Mouse (Mus musculus): ENCODE data around the gene Akirin1. TPM values are rescaled to one million over a fixed set of nuclear protein-coding genes. Genes with fewer than 3 reads are reported as not detected.

Gene Akirin1
- polyA plus RNA-seq, 1 experiment, result 15.8 TPM

DNA sequence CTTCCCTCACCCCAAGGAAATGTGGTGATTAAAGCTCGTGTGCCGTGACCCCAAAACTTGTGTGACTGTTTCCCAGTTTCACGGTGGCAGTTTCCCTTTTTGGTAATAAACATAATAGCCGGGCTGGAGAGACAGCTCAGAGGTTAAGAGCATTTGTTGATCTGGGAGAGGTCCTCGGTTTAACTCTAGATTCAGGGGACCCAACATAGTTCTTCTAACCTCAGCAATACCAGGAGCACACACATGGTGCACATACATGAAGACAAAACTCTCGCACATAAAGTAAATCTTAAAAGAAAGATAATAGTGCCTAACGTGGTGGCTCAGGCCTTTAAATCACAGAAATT lies 31.7 kb downstream of the Akirin1 start:
- Histone ChIP-seq H3K27ac (ENCODE audit: insufficient read depth, low read depth, low read length) (peak overlapping the region; percentile 80), H3K36me3 (ENCODE audit: control insufficient read depth, insufficient read depth, low read length) (peaks cover 2% of the 10 kb centered on the region; the same call in 1 of the 2 replicates), H3K4me1 (ENCODE audit: control insufficient read depth, insufficient read depth, low read length) (no peaks in the 10 kb centered on the region; the same call in 1 of the 2 replicates), H3K27me3 (replicated peaks; ENCODE audit: control insufficient read depth, insufficient read depth, low read length) (no peaks in the 10 kb centered on the region), H3K4me3 (ENCODE audit: insufficient read depth, low read depth, low read length) (peak overlapping the region; percentile 83)
- TF ChIP-seq CTCF (conservative IDR thresholded peaks at IDR 0.05; ENCODE audit: insufficient read depth, insufficient read length, low read depth, low read length), result no peak
- no peak for TF ChIP-seq POLR2A (IDR thresholded peaks at IDR 0.05; ENCODE audit: low read depth, low read length)
- WGBS, result 11% methylated on average over 7 of the region's 7 CpGs
- no peak for DNase-seq

DNA sequence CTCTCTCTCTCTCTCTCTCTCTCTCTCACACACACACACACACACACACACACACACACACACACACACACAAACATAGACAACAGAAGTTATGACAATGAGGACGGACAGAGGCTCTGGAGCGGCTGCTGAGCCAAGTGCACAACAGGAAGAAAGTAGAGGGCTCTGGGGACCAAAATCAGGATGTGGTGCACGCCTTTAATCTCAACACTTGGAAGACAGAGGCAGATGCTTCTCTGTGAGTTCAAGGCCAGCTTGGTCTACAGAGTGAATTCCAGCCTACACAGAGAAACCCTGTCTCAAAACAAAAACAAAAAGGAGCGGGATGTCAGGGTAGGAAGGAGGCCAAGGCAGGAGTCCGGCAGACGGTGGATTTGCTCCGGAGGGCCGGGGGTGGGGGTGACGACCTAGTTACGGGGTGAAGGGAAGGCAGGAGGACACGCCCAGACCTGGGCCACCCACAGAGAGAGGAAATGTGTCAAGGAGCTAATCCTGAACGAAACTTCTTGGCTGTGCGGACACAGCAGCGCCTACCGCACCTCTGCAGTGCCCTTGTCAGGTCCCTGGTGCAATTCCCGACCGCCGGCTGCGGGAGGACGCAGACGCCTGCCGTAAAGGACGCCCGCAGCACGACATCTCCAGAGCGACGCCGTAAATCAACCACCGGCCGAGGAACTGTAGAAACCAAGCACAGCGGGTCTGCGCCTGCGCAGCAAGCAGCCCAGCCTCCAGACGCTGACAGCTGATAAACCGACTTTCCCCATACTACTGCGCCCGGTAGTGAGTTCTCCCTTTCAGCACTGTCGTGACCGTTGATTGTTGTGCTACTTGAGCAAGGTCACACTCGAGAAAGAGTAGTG lies 32.3 kb downstream of the Akirin1 start, which contains the start of gene Ndufs5:
TSS of gene Ndufs5 (minus strand) at position 629 of the 860 bp plus-strand sequence.
- peak within 1 kb of the TSS; percentile 87 for H3K27ac ChIP-seq (ENCODE audit: insufficient read depth, low read depth, low read length)
- TF ChIP-seq CTCF (conservative IDR thresholded peaks at IDR 0.05; ENCODE audit: insufficient read depth, insufficient read length, low read depth, low read length) (no peak), POLR2A (IDR thresholded peaks at IDR 0.05; ENCODE audit: low read depth, low read length) (peak; percentile 85)
- H3K4me3 ChIP-seq (ENCODE audit: insufficient read depth, low read depth, low read length), result peak within 1 kb of the TSS; percentile 83
- no peaks in the 10 kb centered on the region; the same call in 1 of the 2 replicates for H3K4me1 ChIP-seq (ENCODE audit: control insufficient read depth, insufficient read depth, low read length)
- peak; percentile 98 for DNase-seq
- under 1% methylated on average over 40 of the region's 40 CpGs for WGBS
- H3K36me3 ChIP-seq (ENCODE audit: control insufficient read depth, insufficient read depth, low read length), result peaks cover 2% of the 10 kb centered on the region; the same call in 1 of the 2 replicates
- no peaks in the 10 kb centered on the region for H3K27me3 ChIP-seq (replicated peaks; ENCODE audit: control insufficient read depth, insufficient read depth, low read length)

DNA sequence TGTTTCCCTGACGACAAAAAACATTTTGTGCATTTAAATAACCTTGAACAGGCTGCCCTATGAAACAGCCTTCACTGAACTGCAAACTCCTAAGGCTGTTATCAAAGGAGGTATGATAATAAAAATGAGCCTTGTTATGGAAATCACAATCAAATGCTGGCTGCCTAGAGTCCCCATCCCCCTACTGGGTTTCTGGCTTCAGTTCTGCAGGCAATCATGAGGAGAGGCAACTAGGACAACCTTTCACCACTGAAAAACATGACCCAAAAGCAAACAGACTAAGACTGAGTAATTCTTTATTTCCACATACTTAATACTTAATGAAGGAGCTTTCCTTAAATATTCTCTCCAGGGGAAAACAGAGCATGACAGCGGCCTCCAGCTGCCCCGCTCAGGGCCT lies 37.7 kb downstream of the Akirin1 start:
- 95% methylated on average over 3 of the region's 3 CpGs for WGBS
- no peak for TF ChIP-seq POLR2A (IDR thresholded peaks at IDR 0.05; ENCODE audit: low read depth, low read length)
- no peak for TF ChIP-seq CTCF (conservative IDR thresholded peaks at IDR 0.05; ENCODE audit: insufficient read depth, insufficient read length, low read depth, low read length)

DNA sequence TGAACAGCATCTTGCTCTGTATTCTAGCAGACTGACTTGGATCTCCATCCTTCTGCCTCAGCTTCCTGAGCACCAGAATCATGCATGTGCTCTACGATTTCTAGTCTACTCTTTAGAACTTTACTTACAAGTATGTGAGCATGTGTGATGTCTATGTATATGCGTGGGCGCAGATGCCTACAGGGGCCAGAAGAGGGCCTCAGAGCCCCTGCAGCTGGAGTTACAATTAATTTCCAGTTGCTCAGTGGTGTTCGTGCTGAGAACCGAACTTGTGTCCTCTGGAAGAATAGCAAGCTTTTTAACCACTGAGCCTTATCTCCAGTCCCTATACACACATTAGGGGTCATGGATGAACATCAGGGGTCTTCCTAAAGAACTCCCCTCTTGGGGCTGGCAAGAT lies 42.8 kb downstream of the Akirin1 start:
- no peak for DNase-seq
- 96% methylated on average over 5 of the region's 5 CpGs for WGBS
- TF ChIP-seq CTCF (conservative IDR thresholded peaks at IDR 0.05; ENCODE audit: insufficient read depth, insufficient read length, low read depth, low read length) (no peak), POLR2A (IDR thresholded peaks at IDR 0.05; ENCODE audit: low read depth, low read length) (no peak)
- H3K4me1 ChIP-seq (ENCODE audit: control insufficient read depth, insufficient read depth, low read length), result no peaks in the 10 kb centered on the region
- no peaks in the 10 kb centered on the region; the same call in 1 of the 2 replicates for H3K36me3 ChIP-seq (ENCODE audit: control insufficient read depth, insufficient read depth, low read length)
- H3K27me3 ChIP-seq (replicated peaks; ENCODE audit: control insufficient read depth, insufficient read depth, low read length), result no peaks in the 10 kb centered on the region
- no peak overlapping the region for H3K4me3 ChIP-seq (ENCODE audit: insufficient read depth, low read depth, low read length)
- no peak overlapping the region for H3K27ac ChIP-seq (ENCODE audit: insufficient read depth, low read depth, low read length)

More for the DNA sequence above, 37.7 kb downstream of the Akirin1 start:
- Histone ChIP-seq H3K4me1 (ENCODE audit: control insufficient read depth, insufficient read depth, low read length) (no peaks in the 10 kb centered on the region; the same call in 1 of the 2 replicates), H3K4me3 (ENCODE audit: insufficient read depth, low read depth, low read length) (no peak overlapping the region), H3K27ac (ENCODE audit: insufficient read depth, low read depth, low read length) (no peak overlapping the region), H3K36me3 (ENCODE audit: control insufficient read depth, insufficient read depth, low read length) (peaks cover 2% of the 10 kb centered on the region; the same call in 1 of the 2 replicates), H3K27me3 (replicated peaks; ENCODE audit: control insufficient read depth, insufficient read depth, low read length) (no peaks in the 10 kb centered on the region)
- DNase-seq, result no peak

DNA sequence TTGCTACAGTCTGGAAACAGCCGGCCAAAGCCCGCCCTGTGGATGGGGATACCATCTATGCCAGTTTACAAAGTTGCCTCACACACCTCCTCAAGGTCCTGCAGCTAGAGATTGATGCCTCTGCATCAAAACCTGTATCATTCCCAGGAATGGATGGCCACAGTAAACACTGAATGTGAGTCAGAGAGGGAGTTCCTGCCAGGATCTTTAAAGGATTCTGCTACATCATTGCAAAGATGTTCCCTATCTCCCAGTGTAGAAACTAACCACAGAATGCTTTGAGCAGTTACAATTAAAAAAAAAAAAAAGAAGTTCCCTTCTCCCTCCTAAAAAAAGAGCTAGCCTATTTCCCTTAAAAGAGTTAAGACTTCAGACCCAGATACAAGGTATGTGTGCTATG lies 44.8 kb downstream of the Akirin1 start:
- TF ChIP-seq CTCF (conservative IDR thresholded peaks at IDR 0.05; ENCODE audit: insufficient read depth, insufficient read length, low read depth, low read length), result no peak
- TF ChIP-seq POLR2A (IDR thresholded peaks at IDR 0.05; ENCODE audit: low read depth, low read length), result no peak
- H3K27me3 ChIP-seq (replicated peaks; ENCODE audit: control insufficient read depth, insufficient read depth, low read length), result no peaks in the 10 kb centered on the region
- no peak overlapping the region for H3K27ac ChIP-seq (ENCODE audit: insufficient read depth, low read depth, low read length)
- WGBS, result 88% methylated on average over 2 of the region's 2 CpGs
- no peak overlapping the region for H3K4me3 ChIP-seq (ENCODE audit: insufficient read depth, low read depth, low read length)
- no peaks in the 10 kb centered on the region for H3K4me1 ChIP-seq (ENCODE audit: control insufficient read depth, insufficient read depth, low read length)
- no peaks in the 10 kb centered on the region for H3K36me3 ChIP-seq (ENCODE audit: control insufficient read depth, insufficient read depth, low read length)
- DNase-seq, result no peak

DNA sequence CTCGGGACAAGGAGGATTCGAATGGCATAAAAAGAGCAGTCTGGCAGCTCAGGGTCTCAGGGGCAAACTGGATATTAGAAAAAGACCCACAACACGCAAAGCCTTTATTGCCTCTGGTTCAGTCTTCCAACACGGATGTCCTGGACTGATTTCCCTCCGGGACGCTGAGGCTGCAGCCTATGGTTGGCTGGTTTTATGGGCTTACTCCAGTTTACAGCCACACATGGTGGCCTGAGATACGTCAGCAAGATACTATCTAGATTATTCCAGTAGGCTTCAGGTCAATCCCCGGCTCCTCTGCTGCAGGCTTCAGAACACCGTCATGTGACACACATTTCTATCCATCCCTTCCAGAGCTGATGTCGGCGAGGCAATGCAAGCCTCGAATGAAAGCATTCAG lies 56.8 kb downstream of the Akirin1 start:
- H3K4me1 ChIP-seq (ENCODE audit: control insufficient read depth, insufficient read depth, low read length), result no peaks in the 10 kb centered on the region; the same call in 1 of the 2 replicates

DNA sequence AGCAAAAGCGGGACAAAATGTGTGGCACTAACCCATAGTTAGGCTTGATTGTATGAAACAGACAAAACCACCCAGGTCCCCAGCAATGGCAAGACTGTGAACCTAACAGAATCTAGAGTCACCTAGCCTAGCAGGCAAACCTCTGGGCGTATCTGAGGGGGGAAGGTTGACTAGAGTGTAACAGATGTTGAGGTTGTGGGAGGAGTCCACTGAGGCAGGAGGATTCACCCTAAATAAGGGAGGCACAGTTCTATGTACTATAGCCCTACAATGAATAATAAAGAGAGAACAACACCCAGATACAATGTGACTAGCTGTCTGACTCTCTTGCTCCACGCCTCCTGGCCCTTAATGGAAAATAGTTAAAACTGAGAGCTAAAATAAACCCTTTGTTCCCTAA lies 58.1 kb downstream of the Akirin1 start:
- no peak for TF ChIP-seq CTCF (conservative IDR thresholded peaks at IDR 0.05; ENCODE audit: insufficient read depth, insufficient read length, low read depth, low read length)
- no peak for TF ChIP-seq POLR2A (IDR thresholded peaks at IDR 0.05; ENCODE audit: low read depth, low read length)
- no peak for DNase-seq
- Histone ChIP-seq H3K36me3 (ENCODE audit: control insufficient read depth, insufficient read depth, low read length) (no peaks in the 10 kb centered on the region), H3K27me3 (replicated peaks; ENCODE audit: control insufficient read depth, insufficient read depth, low read length) (no peaks in the 10 kb centered on the region), H3K4me1 (ENCODE audit: control insufficient read depth, insufficient read depth, low read length) (no peaks in the 10 kb centered on the region; the same call in 1 of the 2 replicates), H3K27ac (ENCODE audit: insufficient read depth, low read depth, low read length) (no peak overlapping the region), H3K4me3 (ENCODE audit: insufficient read depth, low read depth, low read length) (no peak overlapping the region)
- WGBS, result 87% methylated on average over 3 of the region's 3 CpGs

More for the DNA sequence above, 56.8 kb downstream of the Akirin1 start:
- WGBS, result 54% methylated on average over 12 of the region's 12 CpGs
- no peaks in the 10 kb centered on the region for H3K36me3 ChIP-seq (ENCODE audit: control insufficient read depth, insufficient read depth, low read length)
- no peak for DNase-seq
- no peaks in the 10 kb centered on the region for H3K27me3 ChIP-seq (replicated peaks; ENCODE audit: control insufficient read depth, insufficient read depth, low read length)
- no peak overlapping the region for H3K4me3 ChIP-seq (ENCODE audit: insufficient read depth, low read depth, low read length)
- H3K27ac ChIP-seq (ENCODE audit: insufficient read depth, low read depth, low read length), result no peak overlapping the region
- TF ChIP-seq POLR2A (IDR thresholded peaks at IDR 0.05; ENCODE audit: low read depth, low read length), result no peak
- TF ChIP-seq CTCF (conservative IDR thresholded peaks at IDR 0.05; ENCODE audit: insufficient read depth, insufficient read length, low read depth, low read length), result no peak

All from kidney, adult 2 months (tissue).